Mouse (Mus musculus) liver, adult 2 months (tissue): ENCODE measurements around the gene Fermt3.

Source experiments
- CTCF ChIP-seq: fragments of 200-500 bp; IDR thresholded peaks from 2 replicates; pipeline ENCODE4 v1.5.1; 2011; ENCODE audit warnings: low read depth, low read length, control low read depth
- POLR2A ChIP-seq: fragments of 200-500 bp; IDR thresholded peaks from 2 replicates; pipeline ENCODE4 v1.6.1; 2011; ENCODE audit warnings: low read length, control low read depth; ENCODE audit not compliant: insufficient read depth; ENCODE audit errors: extremely low read depth

DNA sequence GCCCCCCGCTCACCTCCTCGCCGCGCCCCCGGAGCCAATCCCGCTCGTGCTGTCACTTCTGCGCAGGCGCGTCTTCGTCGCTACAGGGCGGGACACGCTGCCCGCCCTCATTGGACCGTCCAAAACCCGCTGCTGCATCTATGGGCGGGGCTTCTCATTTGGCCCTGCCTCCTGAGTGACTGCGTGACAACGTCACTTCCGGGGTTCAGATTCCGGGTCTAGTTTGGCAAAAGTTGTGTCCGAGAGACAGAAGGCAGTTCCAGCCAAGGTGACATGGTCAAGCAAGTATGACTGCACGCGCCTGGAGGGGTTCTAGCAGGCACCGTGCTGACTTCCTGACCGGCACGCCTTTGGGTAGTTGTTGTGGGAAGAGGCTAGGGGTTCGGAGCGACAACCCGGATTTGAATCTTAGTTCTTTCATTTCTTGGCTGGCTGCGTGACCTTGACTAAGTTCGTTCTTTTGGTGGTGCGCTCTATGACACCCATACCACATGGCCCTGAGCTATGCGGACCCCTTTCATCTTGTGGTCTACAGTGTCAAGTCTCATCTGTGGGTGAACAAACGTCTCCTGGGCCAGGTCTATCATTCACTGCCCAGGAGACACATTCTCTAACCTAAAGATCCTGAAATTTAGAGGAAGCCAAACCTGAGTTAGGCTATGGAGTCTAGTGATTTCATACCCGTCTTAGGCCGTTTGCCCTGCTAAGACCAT is 38.7 kb downstream of the Fermt3 start, which contains the start of gene Fkbp2:
- TF ChIP-seq CTCF (no peak), POLR2A (peak; percentile 95)
